Mouse (Mus musculus) liver, embryonic 14.5 days (tissue): Measurements from ENCODE around the gene Ing1.

Source experiments
- CTCF ChIP-seq: IDR thresholded peaks from 2 replicates; pipeline ENCODE4 v1.5.1; 2016; ENCODE audit warnings: antibody characterized with exemption, low read depth, control low read depth
- EP300 ChIP-seq: IDR thresholded peaks from 2 replicates; pipeline ENCODE4 v1.6.1; 2016; ENCODE audit warnings: antibody characterized with exemption, low read depth

- no peak for TF ChIP-seq EP300
- no peak for TF ChIP-seq CTCF
These were observed 49.3 kb upstream of the Ing1 start for GRCm38 (mm10) chr8:11506074-11506473.
